Mouse (Mus musculus): Measurements from ENCODE around the gene Efhc1. TPM values are rescaled to one million over a fixed set of nuclear protein-coding genes. Genes with fewer than 3 reads are reported as not detected.
A peak's percentile ranks its signal among the peaks of the same experiment; 100 is the strongest.

The Efhc1 gene
- polyA plus RNA-seq, 1 experiment from 2014 or later, result 2.1 TPM

- H3K9me3 ChIP-seq (ENCODE audit: control insufficient read depth, low read length), result no peaks in the 10 kb centered on the region
- whole genome bisulfite sequencing, result 63% methylated on average over 17 of the region's 17 CpGs
- H3K4me1 ChIP-seq (ENCODE audit: control insufficient read depth, insufficient read depth, low read length), result no peaks in the 10 kb centered on the region; the same call in 1 of the 2 replicates
- no peak overlapping the region for H3K27ac ChIP-seq (ENCODE audit: low read length)
- ATAC-seq, result no peak
- no peaks in the 10 kb centered on the region for H3K36me3 ChIP-seq (ENCODE audit: control insufficient read depth, insufficient read depth, low read length)
- H3K27me3 ChIP-seq (replicated peaks; ENCODE audit: control insufficient read depth, insufficient read depth, low read length), result no peaks in the 10 kb centered on the region
- no peak overlapping the region for H3K4me3 ChIP-seq (ENCODE audit: low read length)
- H3K9ac ChIP-seq (ENCODE audit: low read depth, low read length), result no peak overlapping the region
- H3K4me2 ChIP-seq (ENCODE audit: low read depth, low read length), result no peak overlapping the region
These were observed 45.3 kb downstream of the Efhc1 start for GRCm38 (mm10) chr1:20996603-20997327.

DNA sequence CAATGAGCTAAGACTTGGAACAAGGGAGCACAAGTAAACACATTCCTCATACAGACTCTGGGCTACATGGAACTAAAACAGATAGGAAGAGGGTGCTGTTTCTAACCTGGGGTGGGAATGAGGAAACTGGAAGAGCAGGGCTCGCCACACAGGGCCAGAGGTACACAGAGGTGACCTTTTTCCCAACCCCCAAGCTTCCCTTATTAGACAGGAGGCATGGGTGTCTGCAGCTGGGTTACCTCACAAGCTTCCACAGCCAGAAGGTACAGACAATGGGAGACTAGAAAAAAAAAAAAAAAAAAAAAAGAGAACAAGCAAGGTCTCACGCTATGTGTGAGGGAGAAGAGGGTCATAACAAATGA is 45.9 kb downstream of the Efhc1 start:
- H3K27me3 ChIP-seq (replicated peaks; ENCODE audit: control insufficient read depth, insufficient read depth, low read length), result no peaks in the 10 kb centered on the region
- H3K4me1 ChIP-seq (ENCODE audit: control insufficient read depth, insufficient read depth, low read length), result no peaks in the 10 kb centered on the region; the same call in 1 of the 2 replicates
- H3K27ac ChIP-seq (ENCODE audit: low read length), result no peak overlapping the region
- H3K9ac ChIP-seq (ENCODE audit: low read depth, low read length), result no peak overlapping the region
- no peak overlapping the region for H3K4me3 ChIP-seq (ENCODE audit: low read length)
- H3K36me3 ChIP-seq (ENCODE audit: control insufficient read depth, insufficient read depth, low read length), result no peaks in the 10 kb centered on the region
- H3K4me2 ChIP-seq (ENCODE audit: low read depth, low read length), result no peak overlapping the region
- ATAC-seq, result peak; percentile 26; the same call in 1 of the 2 replicates
- 72% methylated on average over 2 of the region's 2 CpGs for WGBS
- no peaks in the 10 kb centered on the region for H3K9me3 ChIP-seq (ENCODE audit: control insufficient read depth, low read length)

DNA sequence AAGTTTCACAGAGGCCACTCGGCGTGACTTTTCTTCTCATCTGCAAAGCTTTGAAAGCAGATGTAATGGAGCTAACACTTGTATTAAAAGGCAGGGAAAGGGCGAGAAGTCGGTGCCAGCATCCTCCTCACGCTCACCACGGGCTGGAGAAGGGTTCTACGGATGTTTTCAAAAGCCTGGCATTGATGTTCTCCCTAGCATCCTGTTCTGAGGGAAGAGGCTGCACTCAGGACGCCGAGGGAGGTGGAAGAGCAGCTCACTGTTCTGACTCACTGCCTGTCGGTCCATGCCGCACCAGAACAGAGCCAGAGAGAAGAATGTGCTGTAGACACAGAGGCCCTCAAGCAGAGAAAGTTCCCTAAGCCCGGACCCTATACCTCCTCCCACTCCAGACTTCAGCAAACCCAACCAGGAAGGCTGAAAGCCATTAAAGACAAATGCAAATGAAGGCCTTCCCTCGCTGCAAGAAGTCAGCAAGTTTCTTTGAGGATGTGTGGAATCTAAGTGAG is 46.5 kb downstream of the Efhc1 start:
- Histone ChIP-seq H3K9me3 (ENCODE audit: control insufficient read depth, low read length) (no peaks in the 10 kb centered on the region), H3K4me2 (ENCODE audit: low read depth, low read length) (no peak overlapping the region), H3K4me1 (ENCODE audit: control insufficient read depth, insufficient read depth, low read length) (no peaks in the 10 kb centered on the region; the same call in 1 of the 2 replicates), H3K36me3 (ENCODE audit: control insufficient read depth, insufficient read depth, low read length) (peaks cover 3% of the 10 kb centered on the region; the same call in 1 of the 2 replicates), H3K27ac (ENCODE audit: low read length) (no peak overlapping the region), H3K4me3 (ENCODE audit: low read length) (no peak overlapping the region), H3K9ac (ENCODE audit: low read depth, low read length) (no peak overlapping the region), H3K27me3 (replicated peaks; ENCODE audit: control insufficient read depth, insufficient read depth, low read length) (no peaks in the 10 kb centered on the region)
- WGBS, result 64% methylated on average over 13 of the region's 13 CpGs
- ATAC-seq, result no peak

GRCm38 (mm10) chr1:21002246-21003142 is 51.1 kb downstream of the Efhc1 start:
- Histone ChIP-seq H3K27me3 (replicated peaks; ENCODE audit: control insufficient read depth, insufficient read depth, low read length) (no peaks in the 10 kb centered on the region), H3K4me1 (ENCODE audit: control insufficient read depth, insufficient read depth, low read length) (no peaks in the 10 kb centered on the region; the same call in 1 of the 2 replicates), H3K4me2 (ENCODE audit: low read depth, low read length) (no peak overlapping the region), H3K9ac (ENCODE audit: low read depth, low read length) (no peak overlapping the region), H3K4me3 (ENCODE audit: low read length) (no peak overlapping the region), H3K36me3 (ENCODE audit: control insufficient read depth, insufficient read depth, low read length) (peaks cover 6% of the 10 kb centered on the region; the same call in 1 of the 2 replicates), H3K27ac (ENCODE audit: low read length) (no peak overlapping the region), H3K9me3 (ENCODE audit: control insufficient read depth, low read length) (no peaks in the 10 kb centered on the region)
- no peak for ATAC-seq
- WGBS, result 87% methylated on average over 14 of the region's 14 CpGs

GRCm38 (mm10) chr1:21004596-21004995 is 53.2 kb downstream of the Efhc1 start:
- H3K4me2 ChIP-seq (ENCODE audit: low read depth, low read length), result no peak overlapping the region
- H3K27me3 ChIP-seq (replicated peaks; ENCODE audit: control insufficient read depth, insufficient read depth, low read length), result no peaks in the 10 kb centered on the region
- H3K27ac ChIP-seq (ENCODE audit: low read length), result no peak overlapping the region
- H3K4me3 ChIP-seq (ENCODE audit: low read length), result no peak overlapping the region
- no peak overlapping the region for H3K9ac ChIP-seq (ENCODE audit: low read depth, low read length)
- WGBS, result 82% methylated on average over 8 of the region's 8 CpGs
- no peaks in the 10 kb centered on the region for H3K4me1 ChIP-seq (ENCODE audit: control insufficient read depth, insufficient read depth, low read length)
- ATAC-seq, result no peak
- H3K9me3 ChIP-seq (ENCODE audit: control insufficient read depth, low read length), result no peaks in the 10 kb centered on the region
- peaks cover 6% of the 10 kb centered on the region; the same call in 1 of the 2 replicates for H3K36me3 ChIP-seq (ENCODE audit: control insufficient read depth, insufficient read depth, low read length)

GRCm38 (mm10) chr1:21006775-21007174 is 55.3 kb downstream of the Efhc1 start:
- H3K36me3 ChIP-seq (ENCODE audit: control insufficient read depth, insufficient read depth, low read length), result peaks cover 6% of the 10 kb centered on the region; the same call in 1 of the 2 replicates
- no peak overlapping the region for H3K4me2 ChIP-seq (ENCODE audit: low read depth, low read length)
- ATAC-seq, result no peak

DNA sequence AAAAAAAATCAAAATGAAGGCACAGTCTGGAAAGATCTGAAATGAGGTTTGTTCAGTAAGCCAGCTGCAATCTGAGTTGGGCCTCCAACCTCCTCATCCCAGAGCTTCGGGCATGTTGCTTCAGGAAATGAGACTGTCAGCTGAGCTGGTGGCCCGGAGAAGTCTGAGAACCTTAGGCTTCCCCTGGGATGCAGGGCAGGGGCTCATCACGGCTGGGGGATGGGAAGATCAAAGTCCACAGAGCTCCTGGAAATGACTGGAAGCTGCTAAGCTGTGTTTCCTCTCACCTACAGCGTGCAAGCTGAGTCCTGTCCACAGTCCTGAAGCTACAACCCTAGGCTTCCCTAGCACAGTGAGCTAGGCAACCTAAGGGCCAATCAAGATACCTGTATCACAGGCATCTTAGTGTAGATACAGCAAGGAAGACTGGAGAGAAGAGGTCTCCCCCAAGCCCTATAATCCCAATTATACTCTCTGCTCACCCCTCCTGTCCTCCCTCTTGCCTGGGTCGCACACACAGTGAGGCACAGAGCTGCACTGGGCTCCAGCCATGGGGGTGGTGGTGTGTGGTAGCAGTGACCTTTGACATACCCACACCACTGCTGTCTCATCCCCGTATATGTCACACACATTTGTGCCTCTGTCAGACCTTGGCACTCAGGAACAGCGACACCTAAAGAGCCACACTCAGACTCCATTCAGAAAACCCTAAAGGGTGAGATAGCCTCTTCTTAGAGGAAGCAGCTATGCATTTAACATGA is 56.7 kb downstream of the Efhc1 start:
- ATAC-seq, result no peak
- no peak overlapping the region for H3K27ac ChIP-seq (ENCODE audit: low read length)
- H3K4me3 ChIP-seq (ENCODE audit: low read length), result no peak overlapping the region
- no peaks in the 10 kb centered on the region for H3K27me3 ChIP-seq (replicated peaks; ENCODE audit: control insufficient read depth, insufficient read depth, low read length)
- H3K4me1 ChIP-seq (ENCODE audit: control insufficient read depth, insufficient read depth, low read length), result no peaks in the 10 kb centered on the region
- no peak overlapping the region for H3K9ac ChIP-seq (ENCODE audit: low read depth, low read length)
- H3K9me3 ChIP-seq (ENCODE audit: control insufficient read depth, low read length), result no peaks in the 10 kb centered on the region
- no peak overlapping the region for H3K4me2 ChIP-seq (ENCODE audit: low read depth, low read length)
- 60% methylated on average over 7 of the region's 7 CpGs for WGBS
- H3K36me3 ChIP-seq (ENCODE audit: control insufficient read depth, insufficient read depth, low read length), result peaks cover 3% of the 10 kb centered on the region; the same call in 1 of the 2 replicates

More at GRCm38 (mm10) chr1:21006775-21007174, 55.3 kb downstream of the Efhc1 start:
- 78% methylated on average over 5 of the region's 5 CpGs for WGBS
- Histone ChIP-seq H3K9me3 (ENCODE audit: control insufficient read depth, low read length) (no peaks in the 10 kb centered on the region), H3K9ac (ENCODE audit: low read depth, low read length) (no peak overlapping the region), H3K27me3 (replicated peaks; ENCODE audit: control insufficient read depth, insufficient read depth, low read length) (no peaks in the 10 kb centered on the region), H3K27ac (ENCODE audit: low read length) (no peak overlapping the region), H3K4me3 (ENCODE audit: low read length) (no peak overlapping the region), H3K4me1 (ENCODE audit: control insufficient read depth, insufficient read depth, low read length) (no peaks in the 10 kb centered on the region)

GRCm38 (mm10) chr1:21008891-21009290 is 57.5 kb downstream of the Efhc1 start:
- H3K4me1 ChIP-seq (ENCODE audit: control insufficient read depth, insufficient read depth, low read length), result no peaks in the 10 kb centered on the region
- no peak overlapping the region for H3K9ac ChIP-seq (ENCODE audit: low read depth, low read length)
- ATAC-seq, result peak; percentile 47; the same call in 1 of the 2 replicates
- no peaks in the 10 kb centered on the region for H3K27me3 ChIP-seq (replicated peaks; ENCODE audit: control insufficient read depth, insufficient read depth, low read length)
- H3K27ac ChIP-seq (ENCODE audit: low read length), result no peak overlapping the region
- no peaks in the 10 kb centered on the region for H3K9me3 ChIP-seq (ENCODE audit: control insufficient read depth, low read length)
- H3K4me2 ChIP-seq (ENCODE audit: low read depth, low read length), result no peak overlapping the region
- H3K36me3 ChIP-seq (ENCODE audit: control insufficient read depth, insufficient read depth, low read length), result peaks cover 3% of the 10 kb centered on the region; the same call in 1 of the 2 replicates
- WGBS, result 64% methylated on average over 4 of the region's 4 CpGs
- H3K4me3 ChIP-seq (ENCODE audit: low read length), result no peak overlapping the region
